Mouse (Mus musculus): ENCODE measurements at regions not wholly inside any gene's neighbourhood (a gene's known extent, or its start where the extent isn't known, plus 50 kb on each side); places are given as distances from the start of the nearest gene placed in this dataset.
"Not testable (repeated sequence)": the region's sequence is repeated elsewhere in the genome, so short reads cannot be mapped to it uniquely, and the experiment has no call there.

- H3K4me1 ChIP-seq: no peaks in the 10 kb centered on the region
- peaks cover 5% of the 10 kb centered on the region; the same call in 1 of the 2 replicates for H3K9me3 ChIP-seq (replicated peaks)
- no peak overlapping the region for H3K4me3 ChIP-seq
- H3K27ac ChIP-seq (replicated peaks): no peak overlapping the region
- WGBS: 86% methylated on average over 2 of the region's 2 CpGs
- no peaks in the 10 kb centered on the region for H3K27me3 ChIP-seq (ENCODE audit: low read depth, poor library complexity, severe bottlenecking)
- no peak for DNase-seq (ENCODE audit: low spot score)
- no peaks in the 10 kb centered on the region for H3K36me3 ChIP-seq
Measured at GRCm38 (mm10) chr12:71701753-71702152, 129.1 kb upstream of the Daam1 start.

DNA sequence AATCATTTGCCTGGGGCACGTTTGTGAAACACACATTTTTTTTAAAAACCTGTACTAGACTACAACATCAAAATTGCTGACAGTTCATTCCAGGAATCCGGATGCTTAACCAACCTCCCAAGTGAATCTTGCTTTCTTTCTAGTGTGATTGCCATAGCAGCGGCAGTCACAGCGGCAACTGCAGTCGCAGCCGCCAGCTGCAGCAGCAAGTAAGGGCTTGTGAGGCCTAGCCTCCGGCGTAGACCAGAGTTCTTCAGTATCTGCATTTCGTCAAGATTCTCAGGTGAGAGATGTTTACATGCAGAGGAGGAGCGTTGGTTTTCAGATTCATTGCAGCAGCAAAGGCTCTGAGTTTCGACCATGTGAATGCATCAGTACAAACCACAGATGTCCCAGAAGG, 128.7 kb upstream of the Daam1 start:
- no peak overlapping the region for H3K4me3 ChIP-seq
- no peak for DNase-seq (ENCODE audit: low spot score)
- peaks cover 5% of the 10 kb centered on the region; the same call in 1 of the 2 replicates for H3K9me3 ChIP-seq (replicated peaks)
- H3K4me1 ChIP-seq: no peaks in the 10 kb centered on the region
- H3K27ac ChIP-seq (replicated peaks): no peak overlapping the region
- no peaks in the 10 kb centered on the region for H3K36me3 ChIP-seq
- no peaks in the 10 kb centered on the region for H3K27me3 ChIP-seq (ENCODE audit: low read depth, poor library complexity, severe bottlenecking)
- WGBS: 89% methylated on average over 11 of the region's 11 CpGs

GRCm38 (mm10) chr12:71703146-71703902, 127.6 kb upstream of the Daam1 start:
- Histone ChIP-seq H3K36me3 (no peaks in the 10 kb centered on the region), H3K4me3 (no peak overlapping the region), H3K27me3 (ENCODE audit: low read depth, poor library complexity, severe bottlenecking) (no peaks in the 10 kb centered on the region), H3K4me1 (no peaks in the 10 kb centered on the region), H3K27ac (replicated peaks) (no peak overlapping the region), H3K9me3 (replicated peaks) (peaks cover 5% of the 10 kb centered on the region; the same call in 1 of the 2 replicates)
- WGBS: 90% methylated on average over 13 of the region's 13 CpGs
- no peak for DNase-seq (ENCODE audit: low spot score)

DNA sequence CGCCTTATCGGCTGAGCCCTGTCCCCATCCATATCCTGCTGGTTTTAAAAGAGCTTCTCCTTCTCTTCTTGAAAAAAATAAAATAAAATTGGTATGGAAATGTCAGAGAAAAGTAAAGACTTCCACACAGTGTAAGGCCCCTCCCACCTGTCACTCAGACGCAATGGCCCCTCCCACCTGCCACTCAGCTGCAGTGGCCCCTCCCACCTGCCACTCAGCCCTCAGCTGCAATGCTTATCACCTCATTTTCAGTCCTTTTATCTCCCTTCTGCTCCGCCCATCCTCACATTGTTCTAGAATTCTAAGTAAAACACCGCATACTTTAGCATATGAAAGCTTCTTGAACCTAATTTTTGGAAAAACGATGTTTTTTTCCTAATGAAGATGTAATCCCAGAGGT, 126.4 kb upstream of the Daam1 start:
- Histone ChIP-seq H3K27me3 (ENCODE audit: low read depth, poor library complexity, severe bottlenecking) (no peaks in the 10 kb centered on the region), H3K36me3 (no peaks in the 10 kb centered on the region), H3K27ac (replicated peaks) (no peak overlapping the region), H3K4me3 (no peak overlapping the region), H3K9me3 (replicated peaks) (no peaks in the 10 kb centered on the region; the same call in 1 of the 2 replicates), H3K4me1 (no peaks in the 10 kb centered on the region)
- WGBS: 76% methylated on average over 6 of the region's 6 CpGs
- DNase-seq (ENCODE audit: low spot score): no peak

- no peaks in the 10 kb centered on the region for H3K4me1 ChIP-seq
- no peaks in the 10 kb centered on the region for H3K36me3 ChIP-seq
- 30% methylated on average over 10 of the region's 10 CpGs for WGBS
- no peak overlapping the region for H3K27ac ChIP-seq (replicated peaks)
- no peaks in the 10 kb centered on the region for H3K27me3 ChIP-seq (ENCODE audit: low read depth, poor library complexity, severe bottlenecking)
- H3K9me3 ChIP-seq (replicated peaks): no peaks in the 10 kb centered on the region
- peak; percentile 59 for DNase-seq (ENCODE audit: low spot score)
- no peak overlapping the region for H3K4me3 ChIP-seq
Measured at GRCm38 (mm10) chr12:71707727-71708369, 123.0 kb upstream of the Daam1 start.

DNA sequence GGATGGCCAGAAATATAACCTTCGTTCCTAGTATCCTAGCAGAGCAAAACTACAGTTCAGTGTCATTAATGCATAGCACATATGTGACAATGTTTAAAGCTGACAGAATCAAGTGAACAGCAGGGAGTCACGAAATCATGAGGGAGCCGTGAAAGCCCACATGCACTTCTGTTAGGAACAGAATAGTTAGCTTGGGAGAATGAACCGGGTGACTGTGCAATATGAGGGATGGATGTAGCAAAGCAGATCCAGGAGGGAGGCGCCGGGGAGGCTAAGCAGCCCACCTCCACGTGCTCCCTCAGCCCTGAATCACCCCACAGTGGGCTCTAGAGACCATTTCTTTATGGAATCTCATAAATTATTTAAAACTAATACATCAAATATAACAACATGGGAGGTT, 116.3 kb upstream of the Daam1 start:
- H3K4me1 ChIP-seq: no peaks in the 10 kb centered on the region
- WGBS: 78% methylated on average over 7 of the region's 7 CpGs

DNA sequence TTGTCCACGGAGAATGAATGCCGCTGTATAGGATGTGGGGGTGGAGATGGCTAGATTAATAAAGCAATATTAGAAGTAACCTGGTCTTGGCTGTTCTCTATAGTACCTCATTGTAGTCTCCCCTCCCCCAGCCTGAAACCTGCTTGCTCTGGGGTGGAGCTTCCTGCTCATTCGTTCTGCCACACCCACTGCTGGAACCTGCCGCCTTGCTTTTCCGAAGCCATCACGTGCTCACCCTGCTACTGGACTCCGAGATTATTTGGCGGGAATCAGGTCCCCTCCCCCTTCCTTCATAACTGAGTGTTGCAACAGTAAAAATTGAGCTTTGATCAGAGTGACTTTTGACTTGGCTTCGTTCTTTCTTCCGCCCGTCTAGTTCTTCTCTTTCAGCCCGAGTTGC, 112.5 kb upstream of the Daam1 start:
- not testable (repeated sequence) for H3K27ac ChIP-seq (replicated peaks); H3K36me3 ChIP-seq; H3K9me3 ChIP-seq (replicated peaks); H3K27me3 ChIP-seq (ENCODE audit: low read depth, poor library complexity, severe bottlenecking); H3K4me1 ChIP-seq; H3K4me3 ChIP-seq; DNase-seq (ENCODE audit: low spot score)
- 78% methylated on average over 12 of the region's 12 CpGs for WGBS

More for the DNA sequence above, 116.3 kb upstream of the Daam1 start:
- Histone ChIP-seq H3K9me3 (replicated peaks) (no peaks in the 10 kb centered on the region), H3K4me3 (no peak overlapping the region), H3K27ac (replicated peaks) (no peak overlapping the region), H3K36me3 (no peaks in the 10 kb centered on the region), H3K27me3 (ENCODE audit: low read depth, poor library complexity, severe bottlenecking) (no peaks in the 10 kb centered on the region)
- DNase-seq (ENCODE audit: low spot score): no peak

GRCm38 (mm10) chr12:71718911-71719310, 112.0 kb upstream of the Daam1 start:
- Histone ChIP-seq H3K36me3 (no peaks in the 10 kb centered on the region), H3K4me1 (no peaks in the 10 kb centered on the region), H3K27ac (replicated peaks) (no peak overlapping the region), H3K4me3 (no peak overlapping the region), H3K9me3 (replicated peaks) (no peaks in the 10 kb centered on the region), H3K27me3 (ENCODE audit: low read depth, poor library complexity, severe bottlenecking) (no peaks in the 10 kb centered on the region)
- 89% methylated on average over 7 of the region's 7 CpGs for WGBS
- no peak for DNase-seq (ENCODE audit: low spot score)

- DNase-seq (ENCODE audit: low spot score): no peak
- Histone ChIP-seq H3K27me3 (ENCODE audit: low read depth, poor library complexity, severe bottlenecking) (no peaks in the 10 kb centered on the region), H3K36me3 (no peaks in the 10 kb centered on the region), H3K27ac (replicated peaks) (peak overlapping the region; percentile 59), H3K4me3 (no peak overlapping the region), H3K4me1 (peaks cover 13% of the 10 kb centered on the region), H3K9me3 (replicated peaks) (no peaks in the 10 kb centered on the region)
- WGBS: 41% methylated on average over 5 of the region's 5 CpGs
Measured at GRCm38 (mm10) chr12:71725140-71725539, 105.7 kb upstream of the Daam1 start.

GRCm38 (mm10) chr12:71725713-71726336, 105.1 kb upstream of the Daam1 start:
- Histone ChIP-seq H3K4me3 (no peak overlapping the region), H3K27me3 (ENCODE audit: low read depth, poor library complexity, severe bottlenecking) (no peaks in the 10 kb centered on the region), H3K27ac (replicated peaks) (peak overlapping the region; percentile 59), H3K9me3 (replicated peaks) (no peaks in the 10 kb centered on the region), H3K4me1 (peaks cover 13% of the 10 kb centered on the region), H3K36me3 (no peaks in the 10 kb centered on the region)
- DNase-seq (ENCODE audit: low spot score): no peak
- 14% methylated on average over 4 of the region's 4 CpGs for WGBS

GRCm38 (mm10) chr12:71743345-71743744, 87.5 kb upstream of the Daam1 start:
- no peaks in the 10 kb centered on the region for H3K27me3 ChIP-seq (ENCODE audit: low read depth, poor library complexity, severe bottlenecking)
- no peak overlapping the region for H3K27ac ChIP-seq (replicated peaks)
- no peak for DNase-seq (ENCODE audit: low spot score)
- no peaks in the 10 kb centered on the region for H3K36me3 ChIP-seq
- peaks cover 14% of the 10 kb centered on the region; the same call in 1 of the 2 replicates for H3K4me1 ChIP-seq
- H3K9me3 ChIP-seq (replicated peaks): no peaks in the 10 kb centered on the region
- WGBS: 85% methylated on average over 2 of the region's 2 CpGs
- H3K4me3 ChIP-seq: no peak overlapping the region

GRCm38 (mm10) chr12:71746011-71746410, 84.9 kb upstream of the Daam1 start:
- Histone ChIP-seq H3K27ac (replicated peaks) (no peak overlapping the region), H3K9me3 (replicated peaks) (no peaks in the 10 kb centered on the region), H3K4me1 (peaks cover 13% of the 10 kb centered on the region; the same call in 1 of the 2 replicates), H3K4me3 (no peak overlapping the region), H3K27me3 (ENCODE audit: low read depth, poor library complexity, severe bottlenecking) (no peaks in the 10 kb centered on the region), H3K36me3 (no peaks in the 10 kb centered on the region)
- 67% methylated on average over 6 of the region's 6 CpGs for WGBS
- no peak for DNase-seq (ENCODE audit: low spot score)

DNA sequence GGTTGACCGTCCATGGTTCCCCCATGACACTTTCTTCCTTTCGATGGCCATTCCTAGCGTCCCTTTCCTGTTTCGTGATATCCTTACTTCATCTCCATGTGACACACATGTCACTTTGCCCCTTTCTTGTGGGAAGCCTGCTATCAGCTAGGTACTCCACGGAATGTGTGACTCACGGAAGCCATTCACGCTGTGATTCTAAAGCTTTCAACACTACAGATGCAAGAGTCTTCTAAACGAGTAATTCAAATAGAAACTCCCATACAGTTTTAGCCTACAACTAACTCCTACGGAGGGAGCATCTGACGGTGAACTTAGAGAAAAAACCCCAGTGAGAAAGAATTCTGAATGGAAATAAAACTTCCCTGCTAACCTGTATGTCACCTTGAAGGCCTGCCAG, 83.5 kb upstream of the Daam1 start:
- 95% methylated on average over 10 of the region's 10 CpGs for WGBS
- no peaks in the 10 kb centered on the region for H3K36me3 ChIP-seq
- no peaks in the 10 kb centered on the region for H3K27me3 ChIP-seq (ENCODE audit: low read depth, poor library complexity, severe bottlenecking)
- no peaks in the 10 kb centered on the region for H3K9me3 ChIP-seq (replicated peaks)
- H3K4me3 ChIP-seq: no peak overlapping the region
- no peak for DNase-seq (ENCODE audit: low spot score)
- H3K27ac ChIP-seq (replicated peaks): no peak overlapping the region
- peaks cover 13% of the 10 kb centered on the region; the same call in 1 of the 2 replicates for H3K4me1 ChIP-seq
